Mouse (Mus musculus): ENCODE data around the gene Rptor.

GRCm38 (mm10) chr11:119943428-119943988 lies 340.8 kb downstream of the Rptor start:
- TF ChIP-seq CTCF (IDR thresholded peaks at IDR 0.05; ENCODE audit: low read depth) = no peak
- no peak for TF ChIP-seq EP300 (IDR thresholded peaks at IDR 0.05; ENCODE audit: low read depth)

All from liver, postnatal 0 days (tissue).